In genomic region chr2:178426229-178426628, GRCm38 (mm10) we compare ENCODE assay signal across 8 mouse cellular contexts. TPM values are rescaled to one million over a fixed set of nuclear protein-coding genes. Genes with fewer than 3 reads are reported as not detected.
DNase-seq lines count a peak whose midpoint lies in the region; ATAC-seq and TF ChIP-seq lines count a peak whose summit lies in the region.
"Had no signal": no experiment of that assay in that cellular context is flagged by ENCODE, and none has a peak within 500 bp of the region (broad histone marks: within the 10 kb centered on the region; RNA-seq: fewer than 3 reads in every experiment).

No protein-coding gene starts in this region.

- DNase-seq in brain, embryonic 14.5 days (ENCODE audit: low read depth) = peak; percentile 77
- peak; percentile 47 for DNase-seq in limb, embryonic 11.5 days (ENCODE audit: low spot score)
- no peak for DNase-seq in thymus, postnatal 10 days (ENCODE audit: low spot score in 2 of 2)

- H3K9me3 ChIP-seq in hindbrain, embryonic 15.5 days = no peaks in the 10 kb centered on the region
- no peaks in the 10 kb centered on the region for H3K9me3 ChIP-seq in hindbrain, embryonic 12.5 days (replicated peaks)
- H3K9me3 ChIP-seq in E14TG2a.4 (ENCODE audit: low read length) = no peaks in the 10 kb centered on the region
- no peaks in the 10 kb centered on the region for H3K9me3 ChIP-seq in limb, embryonic 11.5 days (ENCODE audit: control insufficient read depth, low read length)

- no peak overlapping the region for H3K27ac ChIP-seq in hindbrain, embryonic 15.5 days (replicated peaks)
- no peak overlapping the region for H3K27ac ChIP-seq in hindbrain, embryonic 12.5 days
- no peak overlapping the region for H3K27ac ChIP-seq in limb, embryonic 11.5 days (replicated peaks; ENCODE audit: low read depth, low read length)

- WGBS in hindbrain, embryonic 15.5 days = 41% methylated on average over 4 of the region's 4 CpGs
- 46% methylated on average over 4 of the region's 4 CpGs for WGBS in hindbrain, embryonic 12.5 days
- 48% methylated on average over 4 of the region's 4 CpGs for WGBS in limb, embryonic 11.5 days

- no peak overlapping the region for H3K4me2 ChIP-seq in hindbrain, embryonic 15.5 days
- H3K4me2 ChIP-seq in hindbrain, embryonic 12.5 days (replicated peaks) = no peak overlapping the region
- H3K4me2 ChIP-seq in limb, embryonic 11.5 days (ENCODE audit: low read depth, severe bottlenecking) = no peak overlapping the region

- H3K4me1 ChIP-seq in hindbrain, embryonic 15.5 days (replicated peaks) = 0 out of 2 replicates have a peak, but pooled peaks cover 5% of the 10 kb centered on the region
- H3K4me1 ChIP-seq in hindbrain, embryonic 12.5 days = peaks cover 16% of the 10 kb centered on the region
- no peaks in the 10 kb centered on the region for H3K4me1 ChIP-seq in E14TG2a.4 (replicated peaks; ENCODE audit: low read depth, low read length)
- peaks cover 11% of the 10 kb centered on the region for H3K4me1 ChIP-seq in limb, embryonic 11.5 days (ENCODE audit: control insufficient read depth, insufficient read depth, low read length)

- H3K36me3 ChIP-seq in hindbrain, embryonic 15.5 days = no peaks in the 10 kb centered on the region
- no peaks in the 10 kb centered on the region for H3K36me3 ChIP-seq in hindbrain, embryonic 12.5 days
- H3K36me3 ChIP-seq in E14TG2a.4 (ENCODE audit: insufficient read depth, low read length) = no peaks in the 10 kb centered on the region
- no peaks in the 10 kb centered on the region for H3K36me3 ChIP-seq in limb, embryonic 11.5 days (ENCODE audit: control insufficient read depth, insufficient read depth, low read length)

- 0 out of 2 replicates have a peak, but pooled peaks have one; percentile 15 for ATAC-seq in hindbrain, embryonic 15.5 days (ENCODE audit: low FRiP score, low read depth)
- ATAC-seq in hindbrain, embryonic 12.5 days (ENCODE audit: low FRiP score) = no peak
- no peak for ATAC-seq in limb, embryonic 11.5 days (ENCODE audit: insufficient number of reproducible peaks, low FRiP score, low TSS enrichment, low read depth)
- no peak for ATAC-seq in cerebellum, adult (ENCODE audit: insufficient number of reproducible peaks, low FRiP score, low TSS enrichment)

- H3K27me3 ChIP-seq in hindbrain, embryonic 15.5 days = no peaks in the 10 kb centered on the region
- no peaks in the 10 kb centered on the region for H3K27me3 ChIP-seq in hindbrain, embryonic 12.5 days
- peaks cover 6% of the 10 kb centered on the region; the same call in 1 of the 2 replicates for H3K27me3 ChIP-seq in E14TG2a.4 (ENCODE audit: insufficient read depth, low read length)
- H3K27me3 ChIP-seq in limb, embryonic 11.5 days (ENCODE audit: control insufficient read depth, insufficient read depth, low read length) = no peaks in the 10 kb centered on the region

- H3K9ac ChIP-seq in hindbrain, embryonic 15.5 days = no peak overlapping the region
- H3K9ac ChIP-seq in hindbrain, embryonic 12.5 days = no peak overlapping the region
- H3K9ac ChIP-seq in limb, embryonic 11.5 days (ENCODE audit: low read length) = no peak overlapping the region

- TF ChIP-seq POLR2A in brain, embryonic 14.5 days (IDR thresholded peaks at IDR 0.05; ENCODE audit: borderline replicate concordance, extremely low read depth, insufficient read depth, insufficient read length, poor library complexity, severe bottlenecking) = no peak

- peak; percentile 32; the same call in 1 of the 2 replicates for TF ChIP-seq CTCF in E14TG2a.4 (conservative IDR thresholded peaks at IDR 0.05; ENCODE audit: low read length)
- TF ChIP-seq CTCF in brain, embryonic 14.5 days (IDR thresholded peaks at IDR 0.05; ENCODE audit: borderline replicate concordance, extremely low read depth, insufficient read depth, insufficient read length) = peak; percentile 48

- H3K4me3 ChIP-seq in hindbrain, embryonic 15.5 days = no peak overlapping the region
- H3K4me3 ChIP-seq in hindbrain, embryonic 12.5 days = no peak overlapping the region
- H3K4me3 ChIP-seq in E14TG2a.4 (replicated peaks; ENCODE audit: low read length) = no peak overlapping the region
- H3K4me3 ChIP-seq in limb, embryonic 11.5 days (ENCODE audit: low read depth, low read length) = no peak overlapping the region
- H3K4me3 ChIP-seq: myocyte had no signal

RNA-seq across cellular contexts. Expression of gene Cdh26, which starts 4.1 kb away (rescaled TPM):
- polyA plus RNA-seq in hindbrain, embryonic 15.5 days (2015; fragmentation: Nextera tagmentation; extraction: Ambion mirVana) = 0.12 and 0.50 TPM in 2 replicates
- polyA plus RNA-seq in hindbrain, embryonic 12.5 days (2016; fragmentation: Nextera tagmentation; extraction: Ambion mirVana) = 0.06 and 0.51 TPM in 2 replicates
- polyA plus RNA-seq in brain, embryonic 14.5 days (2012; rRNA removed) = 0.19 and 0.59 TPM in 2 replicates
- polyA plus RNA-seq in limb, embryonic 11.5 days (2014; fragmentation: Nextera tagmentation; extraction: Ambion mirVana) = 0.40 and 0.55 TPM in 2 replicates
- polyA plus RNA-seq: myocyte had no signal

RNA-seq across cellular contexts. Expression of gene Fam217b, which starts 11.9 kb away (rescaled TPM):
- polyA plus RNA-seq in hindbrain, embryonic 15.5 days (2015; fragmentation: Nextera tagmentation; extraction: Ambion mirVana) = 12.9 and 15.8 TPM in 2 replicates
- polyA plus RNA-seq in hindbrain, embryonic 12.5 days (2016; fragmentation: Nextera tagmentation; extraction: Ambion mirVana) = 4.1 and 6.4 TPM in 2 replicates
- 4.8 and 8.3 TPM in 2 replicates for polyA plus RNA-seq in brain, embryonic 14.5 days (2012; rRNA removed)
- polyA plus RNA-seq in limb, embryonic 11.5 days (2014; fragmentation: Nextera tagmentation; extraction: Ambion mirVana) = 5.3 and 8.6 TPM in 2 replicates

RNA-seq across cellular contexts. Expression of gene Ppp1r3d, which starts 12.0 kb away (rescaled TPM):
- 5.5 TPM in 2 replicates for polyA plus RNA-seq in hindbrain, embryonic 15.5 days (2015; fragmentation: Nextera tagmentation; extraction: Ambion mirVana)
- polyA plus RNA-seq in hindbrain, embryonic 12.5 days (2016; fragmentation: Nextera tagmentation; extraction: Ambion mirVana) = 3.4 and 4.0 TPM in 2 replicates
- 2.6 and 4.0 TPM in 2 replicates for polyA plus RNA-seq in brain, embryonic 14.5 days (2012; rRNA removed)
- 3.0 and 3.1 TPM in 2 replicates for polyA plus RNA-seq in limb, embryonic 11.5 days (2014; fragmentation: Nextera tagmentation; extraction: Ambion mirVana)
- polyA plus RNA-seq: myocyte had no signal

RNA-seq across cellular contexts. Expression of gene Sycp2, which starts 18.7 kb away (rescaled TPM):
- 0.18 and 0.42 TPM in 2 replicates for polyA plus RNA-seq in hindbrain, embryonic 15.5 days (2015; fragmentation: Nextera tagmentation; extraction: Ambion mirVana)
- polyA plus RNA-seq in hindbrain, embryonic 12.5 days (2016; fragmentation: Nextera tagmentation; extraction: Ambion mirVana) = 0.22 and 0.25 TPM in 2 replicates
- polyA plus RNA-seq in brain, embryonic 14.5 days (2012; rRNA removed) = 0.21 and 0.29 TPM in 2 replicates
- polyA plus RNA-seq in limb, embryonic 11.5 days (2014; fragmentation: Nextera tagmentation; extraction: Ambion mirVana) = 0.09 and 0.20 TPM in 2 replicates
- polyA plus RNA-seq: myocyte had no signal

Comparison
In these comparisons a context has a peak if more than half of its experiments do, and no peak if none do; other contexts are left out.
1. DNase-seq: peak in brain, embryonic 14.5 days (single experiment) and limb, embryonic 11.5 days (single experiment); none in thymus, postnatal 10 days (0 of 2).